Mouse (Mus musculus) hindbrain, embryonic 12.5 days (tissue): ENCODE data around the gene Ntrk3. TPM values are rescaled to one million over a fixed set of nuclear protein-coding genes. Genes with fewer than 3 reads are reported as not detected.

Experiments
- ATAC-seq: fragments of 200-750 bp; cut with Nextera tagmentation; 2 replicates; pipeline ENCODE4 v1.8.0; 2017; ENCODE audit warnings: moderate TSS enrichment; ENCODE audit not compliant: low FRiP score
- H3K27ac ChIP-seq: fragments of 300-500 bp; sonication (generic); 2 replicates; pipeline ENCODE4 v1.5.1; 2016; ENCODE audit warnings: mild to moderate bottlenecking
- H3K27me3 ChIP-seq: fragments of 300-500 bp; sonication (generic); 2 replicates; pipeline ENCODE4 v1.6.1; 2016; ENCODE audit warnings: mild to moderate bottlenecking
- H3K36me3 ChIP-seq: fragments of 300-500 bp; sonication (generic); 2 replicates; pipeline ENCODE4 v1.6.1; 2016; ENCODE audit warnings: mild to moderate bottlenecking
- H3K4me1 ChIP-seq: fragments of 300-500 bp; sonication (generic); 2 replicates; pipeline ENCODE4 v1.6.1; 2016
- H3K4me2 ChIP-seq: fragments of 300-500 bp; sonication (generic); replicated peaks from 2 replicates; pipeline ENCODE4 v1.6.1; 2016; ENCODE audit warnings: mild to moderate bottlenecking
- H3K4me3 ChIP-seq: fragments of 300-500 bp; sonication (generic); 2 replicates; pipeline ENCODE4 v1.5.1; 2016; ENCODE audit warnings: mild to moderate bottlenecking
- H3K9ac ChIP-seq: fragments of 300-500 bp; sonication (generic); 2 replicates; pipeline ENCODE4 v1.6.1; 2016; ENCODE audit warnings: mild to moderate bottlenecking, moderate library complexity
- H3K9me3 ChIP-seq: fragments of 300-500 bp; sonication (generic); replicated peaks from 2 replicates; pipeline ENCODE4 v1.6.1; 2016; ENCODE audit warnings: mild to moderate bottlenecking
- WGBS: fragments of 180-500 bp; shearing (Covaris S2); methylation state at CpG from one replicate; pipeline ENCODE4 v1.1.7; 2016; 5-methylcytosine and 5-hydroxymethylcytosine counted together
- polyA plus RNA-seq: library from polyadenylated mRNA; unstranded; fragments of >200 nt; fragmentation: Nextera tagmentation; extraction: Ambion mirVana; gene quantifications from 2 replicates; pipeline ENCODE4 v1.2.1, GENCODE M21; 2016

Ntrk3 gene
- polyA plus RNA-seq, 1 experiment from 2014 or later = 9.9 TPM

DNA sequence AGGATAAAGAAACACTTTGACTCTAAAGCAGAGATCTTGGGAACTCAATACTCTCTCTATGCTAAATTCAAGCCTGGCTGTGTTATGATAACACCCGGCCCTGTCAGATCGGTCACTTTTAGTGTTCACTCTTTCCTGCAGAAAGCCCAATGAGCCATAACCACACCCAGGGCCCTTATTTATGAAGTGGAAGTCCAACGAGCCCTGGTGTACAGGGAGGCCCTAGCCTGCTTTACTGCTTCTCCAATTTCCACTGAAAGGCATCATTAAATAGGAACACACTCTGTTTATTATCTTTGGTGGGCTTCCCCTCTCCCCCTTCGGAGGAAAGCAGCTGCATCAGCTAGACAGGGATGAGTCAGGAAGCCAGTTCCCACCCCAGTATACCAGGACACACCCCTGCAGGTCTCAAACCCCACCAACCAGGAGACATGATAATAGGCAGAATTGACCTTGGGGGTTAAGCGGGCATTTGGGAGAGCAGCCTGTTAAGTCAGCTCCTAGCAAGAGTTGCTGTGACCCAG lies 489.6 kb downstream of the Ntrk3 start:
- H3K27ac ChIP-seq = no peak overlapping the region
- H3K4me2 ChIP-seq = no peak overlapping the region
- no peak overlapping the region for H3K4me3 ChIP-seq
- H3K36me3 ChIP-seq = no peaks in the 10 kb centered on the region
- no peaks in the 10 kb centered on the region for H3K9me3 ChIP-seq
- no peak for ATAC-seq
- WGBS = 64% methylated on average over 5 of the region's 5 CpGs
- H3K27me3 ChIP-seq = no peaks in the 10 kb centered on the region
- H3K4me1 ChIP-seq = no peaks in the 10 kb centered on the region
- H3K9ac ChIP-seq = no peak overlapping the region

DNA sequence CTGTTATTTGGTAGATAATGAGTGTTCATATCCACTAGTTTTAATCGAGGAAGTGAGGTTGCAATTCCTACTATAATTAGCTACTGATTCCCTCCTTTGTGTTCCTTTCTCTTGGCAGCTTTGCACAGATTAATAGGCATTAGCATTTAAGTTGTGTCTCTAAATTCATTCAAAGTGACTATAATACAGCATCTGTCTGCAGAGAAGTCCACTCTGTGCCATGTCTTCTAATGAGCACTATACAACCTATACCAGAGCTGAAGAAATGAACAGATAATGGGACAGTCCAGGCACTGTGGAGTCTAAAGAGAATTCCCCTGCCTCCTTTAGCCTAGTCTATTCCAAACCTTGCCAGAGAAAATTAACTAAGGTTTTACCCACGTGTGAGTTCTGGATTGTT lies 498.8 kb downstream of the Ntrk3 start:
- Histone ChIP-seq H3K4me3 (no peak overlapping the region), H3K4me1 (no peaks in the 10 kb centered on the region), H3K27me3 (no peaks in the 10 kb centered on the region), H3K36me3 (no peaks in the 10 kb centered on the region), H3K9ac (no peak overlapping the region), H3K4me2 (no peak overlapping the region), H3K27ac (no peak overlapping the region), H3K9me3 (no peaks in the 10 kb centered on the region)
- no peak for ATAC-seq
- 74% methylated on average over 2 of the region's 2 CpGs for WGBS

DNA sequence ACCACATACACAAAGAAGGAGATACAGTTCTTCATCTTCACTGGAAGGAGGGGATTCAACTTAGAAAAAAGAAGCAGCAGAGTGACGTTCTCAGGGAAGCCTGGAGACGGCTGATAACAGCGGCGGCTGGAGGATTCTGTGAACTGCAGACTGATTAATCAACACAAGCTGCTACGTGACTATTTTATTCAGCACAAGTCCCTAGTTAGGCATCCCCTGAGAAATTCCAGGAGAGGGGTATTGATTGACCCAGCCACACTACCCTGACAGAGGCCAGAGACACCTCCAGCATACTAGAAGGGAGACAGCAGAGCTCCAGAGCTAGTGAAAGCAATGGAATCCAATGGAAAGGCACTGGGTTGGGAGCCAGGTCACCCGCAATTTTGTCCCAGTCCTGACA lies 516.1 kb downstream of the Ntrk3 start:
- WGBS = 65% methylated on average over 6 of the region's 6 CpGs
- Histone ChIP-seq H3K4me1 (peaks cover 6% of the 10 kb centered on the region; the same call in 1 of the 2 replicates), H3K27me3 (no peaks in the 10 kb centered on the region), H3K4me2 (no peak overlapping the region), H3K9me3 (no peaks in the 10 kb centered on the region), H3K27ac (no peak overlapping the region), H3K4me3 (no peak overlapping the region), H3K36me3 (no peaks in the 10 kb centered on the region), H3K9ac (no peak overlapping the region)
- ATAC-seq = peak; percentile 54; the same call in 1 of the 2 replicates

DNA sequence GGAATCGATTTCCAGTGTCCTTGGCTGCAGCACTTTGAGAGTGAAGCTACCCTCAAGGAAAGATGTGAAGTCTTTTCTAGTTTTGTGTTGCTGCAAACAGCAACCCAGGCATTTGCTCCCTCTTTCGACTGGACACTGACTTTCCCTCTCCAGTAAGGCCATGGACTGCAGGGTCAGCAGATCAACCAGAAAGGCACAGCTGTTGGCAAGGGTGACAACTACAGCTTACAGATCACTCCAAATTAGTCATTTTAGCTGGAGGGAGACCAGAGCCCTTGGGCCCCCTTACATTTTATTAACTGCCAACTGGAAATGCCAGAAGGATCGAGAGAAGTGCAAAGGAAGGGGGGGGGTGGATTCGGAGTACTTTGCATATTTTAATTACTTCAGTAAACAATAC lies 516.9 kb downstream of the Ntrk3 start:
- H3K9ac ChIP-seq = no peak overlapping the region
- H3K36me3 ChIP-seq = no peaks in the 10 kb centered on the region
- H3K9me3 ChIP-seq = no peaks in the 10 kb centered on the region
- ATAC-seq = no peak
- H3K27ac ChIP-seq = no peak overlapping the region
- no peak overlapping the region for H3K4me3 ChIP-seq
- H3K27me3 ChIP-seq = no peaks in the 10 kb centered on the region
- H3K4me2 ChIP-seq = no peak overlapping the region
- 59% methylated on average over 4 of the region's 4 CpGs for WGBS
- peaks cover 6% of the 10 kb centered on the region; the same call in 1 of the 2 replicates for H3K4me1 ChIP-seq

DNA sequence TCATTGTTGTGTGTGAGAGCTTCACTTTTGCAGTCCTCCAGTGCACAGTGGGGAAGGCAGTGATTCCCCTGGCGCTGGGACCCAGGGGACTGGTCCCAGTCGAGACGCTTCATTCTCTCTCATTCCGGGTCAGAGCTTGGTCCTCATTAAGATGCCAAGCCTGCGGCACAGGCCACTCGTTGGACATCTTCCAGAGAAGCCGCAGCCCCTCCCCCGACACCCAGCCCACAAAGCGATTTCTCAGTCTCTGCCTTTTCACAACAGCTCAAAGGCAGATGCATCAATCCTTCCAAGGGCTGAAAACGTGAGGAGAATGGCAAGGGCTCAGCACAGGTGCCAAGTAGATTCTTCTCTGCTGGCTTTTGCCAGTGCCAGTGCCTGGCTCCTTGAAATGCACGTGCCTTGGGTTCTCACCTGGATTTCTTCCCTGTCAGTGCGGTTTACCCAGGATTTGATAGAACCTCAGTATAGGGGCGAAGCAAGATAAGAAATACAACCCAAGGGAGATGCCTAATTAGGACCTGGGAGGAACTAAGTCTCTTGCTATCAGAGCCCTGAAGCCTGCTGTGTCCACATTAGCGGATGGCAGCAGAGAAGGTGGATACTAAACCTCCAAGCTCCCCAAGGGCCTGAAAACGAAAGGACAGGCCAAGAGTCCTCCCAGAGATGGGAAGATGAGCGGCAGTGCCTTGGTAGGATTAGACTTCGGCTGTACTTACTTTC lies 546.7 kb downstream of the Ntrk3 start:
- WGBS = 20% methylated on average over 17 of the region's 17 CpGs
- H3K9me3 ChIP-seq = no peaks in the 10 kb centered on the region
- no peak overlapping the region for H3K9ac ChIP-seq
- no peaks in the 10 kb centered on the region for H3K36me3 ChIP-seq
- H3K27me3 ChIP-seq = no peaks in the 10 kb centered on the region
- peaks cover 18% of the 10 kb centered on the region for H3K4me1 ChIP-seq
- H3K27ac ChIP-seq = peak overlapping the region; percentile 76
- H3K4me3 ChIP-seq = no peak overlapping the region
- ATAC-seq = peak; percentile 96
- H3K4me2 ChIP-seq = peak overlapping the region; percentile 32

DNA sequence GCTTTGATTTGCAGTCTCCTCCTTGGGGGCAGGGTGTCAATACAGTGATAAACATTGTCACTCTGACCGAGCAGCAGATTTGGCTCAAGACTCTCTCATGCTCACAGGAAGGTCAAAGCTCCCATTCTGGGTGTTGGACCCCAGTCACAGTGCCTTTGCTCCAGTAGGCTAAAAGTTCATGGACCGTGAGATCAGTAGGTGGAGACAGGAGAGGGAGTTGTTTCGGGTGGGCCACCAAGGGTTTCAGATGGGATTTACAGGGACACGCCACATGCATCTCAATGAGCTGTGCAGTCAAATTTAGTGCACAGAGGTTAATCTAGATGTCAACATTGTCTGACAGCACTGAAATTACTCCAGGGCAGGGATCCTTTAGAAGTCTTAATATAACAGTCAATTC lies 552.2 kb downstream of the Ntrk3 start:
- H3K4me1 ChIP-seq = peaks cover 8% of the 10 kb centered on the region
- H3K4me3 ChIP-seq = no peak overlapping the region
- no peaks in the 10 kb centered on the region for H3K9me3 ChIP-seq
- 57% methylated on average over 4 of the region's 4 CpGs for WGBS
- H3K4me2 ChIP-seq = no peak overlapping the region
- no peak overlapping the region for H3K9ac ChIP-seq
- H3K27me3 ChIP-seq = no peaks in the 10 kb centered on the region
- no peak for ATAC-seq
- H3K27ac ChIP-seq = no peak overlapping the region
- no peaks in the 10 kb centered on the region for H3K36me3 ChIP-seq

DNA sequence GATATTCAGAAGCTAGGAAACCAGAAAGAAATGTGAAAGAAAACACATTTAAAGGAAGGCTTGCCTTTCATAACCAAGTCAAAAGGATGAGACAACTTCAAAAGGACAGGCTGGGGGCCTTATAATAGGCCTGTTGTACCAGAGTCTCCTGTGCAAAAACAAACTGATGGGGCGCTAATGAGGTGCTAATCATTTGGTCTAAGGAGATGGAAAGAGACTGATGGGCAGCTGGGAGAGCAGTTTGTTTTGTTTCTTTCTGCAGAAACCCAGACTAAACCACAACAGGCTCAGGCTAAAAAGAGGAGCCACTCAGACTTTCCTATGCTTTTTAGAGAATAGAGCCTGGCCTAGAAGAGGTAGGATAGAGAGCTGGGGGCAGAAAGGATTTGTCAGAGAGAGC lies 554.4 kb downstream of the Ntrk3 start:
- ATAC-seq = no peak
- H3K27ac ChIP-seq = no peak overlapping the region

DNA sequence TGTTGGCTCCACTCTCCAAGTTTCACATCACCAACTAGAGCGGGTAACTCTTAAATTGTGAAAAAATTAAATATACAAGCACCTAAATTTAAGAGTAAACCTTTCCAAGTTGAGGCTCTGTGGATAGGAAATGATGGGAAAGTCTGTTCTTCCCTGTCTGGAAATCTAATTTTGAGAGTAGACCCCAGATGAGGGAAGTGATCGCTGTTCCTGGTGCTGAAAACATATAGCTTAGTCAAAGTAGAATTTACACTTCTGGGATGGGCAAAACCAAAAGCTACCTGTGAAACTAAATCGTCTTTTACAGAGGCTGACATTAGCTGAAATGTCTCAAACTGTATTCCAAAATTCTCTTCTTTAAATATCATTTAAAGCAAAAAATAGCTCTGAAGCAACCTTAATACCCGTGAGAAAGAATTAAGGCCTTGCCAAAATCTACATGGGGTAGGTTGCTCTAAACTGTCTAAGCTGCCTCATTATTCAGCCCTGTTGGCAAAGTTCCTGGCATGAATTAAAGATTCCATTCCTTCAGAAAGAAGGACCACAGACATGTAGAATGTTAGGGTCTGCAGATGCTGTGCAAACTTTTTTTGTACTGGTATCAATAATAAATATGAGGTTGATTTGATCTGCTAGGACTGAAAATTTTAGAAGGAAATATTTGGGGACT lies 557.7 kb downstream of the Ntrk3 start:
- Histone ChIP-seq H3K36me3 (no peaks in the 10 kb centered on the region), H3K4me3 (no peak overlapping the region), H3K4me2 (no peak overlapping the region), H3K27ac (no peak overlapping the region), H3K27me3 (no peaks in the 10 kb centered on the region), H3K4me1 (no peaks in the 10 kb centered on the region), H3K9ac (no peak overlapping the region), H3K9me3 (no peaks in the 10 kb centered on the region)
- no peak for ATAC-seq
- WGBS = 77% methylated on average over 4 of the region's 4 CpGs

More for the DNA sequence above, 554.4 kb downstream of the Ntrk3 start:
- WGBS = 16% methylated on average over 1 of the region's 1 CpGs
- H3K4me3 ChIP-seq = no peak overlapping the region
- no peaks in the 10 kb centered on the region for H3K9me3 ChIP-seq
- H3K36me3 ChIP-seq = no peaks in the 10 kb centered on the region
- no peaks in the 10 kb centered on the region for H3K4me1 ChIP-seq
- H3K4me2 ChIP-seq = no peak overlapping the region
- no peak overlapping the region for H3K9ac ChIP-seq
- H3K27me3 ChIP-seq = no peaks in the 10 kb centered on the region

DNA sequence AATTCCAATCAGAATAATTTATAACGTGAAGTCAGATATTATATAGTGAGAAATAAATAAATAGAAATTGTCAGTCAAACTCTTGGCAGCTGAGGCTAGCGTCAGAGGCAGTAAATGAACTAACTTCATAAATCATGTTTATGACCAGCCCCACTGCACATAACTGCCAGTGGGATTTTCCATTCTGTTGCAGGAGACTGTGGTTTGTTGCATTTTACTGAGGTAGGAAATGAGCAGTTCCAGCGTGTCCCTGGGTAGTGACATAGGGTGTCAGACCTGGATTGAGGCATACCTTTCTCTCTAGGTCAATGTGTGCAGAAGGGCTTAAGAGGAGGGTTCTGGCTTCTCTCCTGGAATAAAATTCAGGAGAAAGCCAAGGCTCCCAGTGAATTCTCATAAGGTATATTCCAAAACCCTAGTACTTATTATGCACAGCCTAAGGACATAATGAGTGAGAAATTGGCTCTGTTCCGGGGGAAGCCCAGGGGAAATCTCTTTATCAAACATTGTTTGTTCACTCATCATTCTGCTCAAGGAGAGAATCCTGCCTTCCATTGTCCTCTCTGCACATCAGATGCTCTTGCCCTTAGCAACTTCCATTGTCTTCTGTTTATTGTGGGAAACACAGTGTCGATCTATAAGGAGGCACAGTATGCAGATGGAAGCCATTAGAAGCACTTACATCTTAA lies 565.4 kb downstream of the Ntrk3 start:
- Histone ChIP-seq H3K27me3 (no peaks in the 10 kb centered on the region), H3K9me3 (no peaks in the 10 kb centered on the region), H3K4me3 (no peak overlapping the region), H3K27ac (0 out of 2 replicates have a peak overlapping the region, but pooled peaks have one; percentile 23), H3K4me1 (no peaks in the 10 kb centered on the region), H3K36me3 (no peaks in the 10 kb centered on the region), H3K9ac (no peak overlapping the region), H3K4me2 (no peak overlapping the region)
- peak; percentile 48 for ATAC-seq
- WGBS = 74% methylated on average over 5 of the region's 5 CpGs

DNA sequence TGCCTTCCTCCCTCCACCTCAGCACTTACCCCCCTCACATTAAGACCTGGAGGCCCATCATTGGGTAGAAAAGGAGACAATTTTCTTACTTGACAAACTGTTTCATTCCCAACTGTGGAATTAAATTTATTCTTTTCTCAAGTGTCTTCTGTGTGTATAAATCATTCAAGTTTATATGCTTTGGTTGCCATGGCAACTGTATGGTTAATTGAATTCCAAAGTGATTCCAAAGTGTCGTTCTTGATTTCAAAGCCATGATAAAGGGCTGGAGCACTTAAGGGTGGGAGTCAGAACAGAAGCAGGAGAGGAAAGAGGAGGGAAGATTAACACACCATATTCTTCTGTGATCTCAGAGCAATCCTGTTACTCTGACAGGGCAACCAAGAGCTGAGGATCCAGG lies 572.3 kb downstream of the Ntrk3 start:
- Histone ChIP-seq H3K4me3 (no peak overlapping the region), H3K9me3 (no peaks in the 10 kb centered on the region), H3K4me2 (no peak overlapping the region), H3K36me3 (no peaks in the 10 kb centered on the region), H3K9ac (no peak overlapping the region), H3K27me3 (no peaks in the 10 kb centered on the region), H3K27ac (no peak overlapping the region), H3K4me1 (no peaks in the 10 kb centered on the region)
- ATAC-seq = no peak
- WGBS = 47% methylated on average over 1 of the region's 1 CpGs

DNA sequence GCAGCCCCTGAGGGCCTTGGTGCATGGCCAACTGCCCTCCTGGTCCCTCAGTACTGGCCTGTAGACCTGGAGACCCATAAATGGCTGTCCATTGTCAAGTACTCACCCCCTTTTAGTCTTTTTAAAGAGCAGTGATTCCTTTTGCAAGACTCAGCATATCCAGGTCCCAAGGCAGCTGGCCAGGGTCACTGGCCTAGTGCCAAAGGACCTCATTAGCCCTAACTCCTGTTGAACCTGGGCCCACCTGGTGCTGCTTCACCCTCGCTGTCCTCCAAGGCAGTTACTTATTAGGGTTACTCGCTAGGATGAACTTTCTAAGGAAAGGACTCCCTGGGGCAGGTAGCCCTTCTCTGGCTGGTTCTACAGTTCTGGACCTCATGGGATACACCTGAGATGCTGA lies 579.9 kb downstream of the Ntrk3 start:
- H3K4me1 ChIP-seq = no peaks in the 10 kb centered on the region
- H3K9ac ChIP-seq = no peak overlapping the region
- H3K27ac ChIP-seq = no peak overlapping the region
- H3K4me2 ChIP-seq = no peak overlapping the region
- no peaks in the 10 kb centered on the region for H3K9me3 ChIP-seq
- no peaks in the 10 kb centered on the region for H3K27me3 ChIP-seq
- no peak overlapping the region for H3K4me3 ChIP-seq
- no peak for ATAC-seq
- no peaks in the 10 kb centered on the region for H3K36me3 ChIP-seq
- WGBS = 88% methylated on average over 2 of the region's 2 CpGs

DNA sequence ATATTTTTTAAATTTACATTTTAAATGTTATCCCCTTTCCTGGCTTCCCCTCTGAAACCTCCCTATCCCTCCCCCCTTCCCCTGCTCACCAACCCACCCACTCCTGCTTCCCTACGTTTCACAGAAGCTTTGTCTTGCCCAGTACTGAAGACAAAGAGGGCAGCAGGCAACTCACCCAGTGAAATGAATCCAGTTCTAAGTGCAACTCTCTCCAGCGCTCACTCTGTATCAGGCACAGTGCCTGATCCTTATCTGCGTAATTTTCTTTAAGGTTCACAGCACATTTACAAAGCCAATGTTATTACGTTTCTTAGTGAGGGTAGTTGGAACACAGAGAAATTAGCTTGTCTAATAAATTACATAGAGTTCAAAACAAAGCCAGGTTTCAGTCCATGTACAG lies 592.6 kb downstream of the Ntrk3 start:
- 29% methylated on average over 4 of the region's 4 CpGs for WGBS

More for the DNA sequence above, 592.6 kb downstream of the Ntrk3 start:
- Histone ChIP-seq H3K36me3 (no peaks in the 10 kb centered on the region), H3K27ac (no peak overlapping the region), H3K4me1 (0 out of 2 replicates have a peak, but pooled peaks cover 2% of the 10 kb centered on the region), H3K4me2 (no peak overlapping the region), H3K27me3 (no peaks in the 10 kb centered on the region), H3K9me3 (no peaks in the 10 kb centered on the region), H3K9ac (no peak overlapping the region), H3K4me3 (no peak overlapping the region)
- peak; percentile 63 for ATAC-seq
